Mouse (Mus musculus) embryonic facial prominence, embryonic 14.5 days (tissue): ENCODE data around the gene Sag. TPM values are rescaled to one million over a fixed set of nuclear protein-coding genes. Genes with fewer than 3 reads are reported as not detected.
"Not testable (repeated sequence)": the region's sequence is repeated elsewhere in the genome, so short reads cannot be mapped to it uniquely, and the experiment has no call there.

Experiments used
- ATAC-seq: fragments of 200-750 bp; cut with Nextera tagmentation; 2 replicates; pipeline ENCODE4 v1.8.0; 2017; ENCODE audit warnings: low read depth, moderate number of reproducible peaks, moderate TSS enrichment
- DNase-seq: peaks from one replicate; pipeline ENCODE4 v3.0.0-alpha.2; 2015; ENCODE audit warnings: low spot score
- H3K27ac ChIP-seq: fragments of 300-500 bp; sonication (generic); replicated peaks from 2 replicates; pipeline ENCODE4 v1.5.1; 2014; ENCODE audit warnings: low read depth, mild to moderate bottlenecking, low read length, moderate library complexity
- H3K27me3 ChIP-seq: fragments of 300-500 bp; sonication (generic); replicated peaks from 2 replicates; pipeline ENCODE4 v1.6.1; 2014; ENCODE audit warnings: low read length; ENCODE audit not compliant: control insufficient read depth, insufficient read depth
- H3K36me3 ChIP-seq: fragments of 300-500 bp; sonication (generic); 2 replicates; pipeline ENCODE4 v1.6.1; 2014; ENCODE audit warnings: low read length, mixed read lengths; ENCODE audit not compliant: control insufficient read depth, insufficient read depth
- H3K4me1 ChIP-seq: fragments of 300-500 bp; sonication (generic); 2 replicates; pipeline ENCODE4 v1.6.1; 2014; ENCODE audit warnings: antibody characterized with exemption, low read length; ENCODE audit not compliant: control insufficient read depth, insufficient read depth
- H3K4me2 ChIP-seq: fragments of 300-500 bp; sonication (generic); 2 replicates; pipeline ENCODE4 v1.6.1; 2014; ENCODE audit warnings: low read depth, mild to moderate bottlenecking, low read length, moderate library complexity, mixed read lengths
- H3K4me3 ChIP-seq: fragments of 300-500 bp; sonication (generic); 2 replicates; pipeline ENCODE4 v1.5.1; 2014; ENCODE audit warnings: low read depth, mild to moderate bottlenecking, low read length
- H3K9ac ChIP-seq: fragments of 300-500 bp; sonication (generic); 2 replicates; pipeline ENCODE4 v1.6.1; 2014; ENCODE audit warnings: low read depth, mild to moderate bottlenecking, low read length, moderate library complexity, mixed read lengths
- H3K9me3 ChIP-seq: fragments of 300-500 bp; sonication (generic); 2 replicates; pipeline ENCODE4 v1.6.1; 2016; ENCODE audit warnings: low read length; ENCODE audit not compliant: control insufficient read depth
- WGBS: fragments of 180-500 bp; shearing (Covaris S2); extraction: QIAGEN DNeasy Blood & Tissue Kit; methylation state at CpG from one replicate; pipeline ENCODE4 v1.1.7; 2014; 5-methylcytosine and 5-hydroxymethylcytosine counted together
- polyA plus RNA-seq: library from polyadenylated mRNA; unstranded; fragments of >200 nt; fragmentation: Nextera tagmentation; extraction: Ambion mirVana; gene quantifications from 2 replicates; pipeline ENCODE4 v1.2.1, GENCODE M21; 2014

The Sag gene
- polyA plus RNA-seq, 1 experiment from 2014 or later = 2.1 TPM

GRCm38 (mm10) chr1:87827476-87827875, 24.0 kb downstream of the Sag start:
- not testable (repeated sequence) for ATAC-seq, H3K36me3 ChIP-seq, H3K27ac ChIP-seq, H3K4me1 ChIP-seq, H3K9me3 ChIP-seq, H3K4me2 ChIP-seq, H3K4me3 ChIP-seq, H3K27me3 ChIP-seq, H3K9ac ChIP-seq, DNase-seq
- 82% methylated on average over 1 of the region's 1 CpGs for WGBS

- H3K36me3 ChIP-seq = no peaks in the 10 kb centered on the region
- 63% methylated on average over 9 of the region's 9 CpGs for whole genome bisulfite sequencing
- no peak overlapping the region for H3K4me3 ChIP-seq
- H3K9me3 ChIP-seq = no peaks in the 10 kb centered on the region
- H3K4me2 ChIP-seq = no peak overlapping the region
- no peaks in the 10 kb centered on the region for H3K27me3 ChIP-seq
- DNase-seq (no peak), ATAC-seq (no peak)
- H3K27ac ChIP-seq = no peak overlapping the region
- no peaks in the 10 kb centered on the region for H3K4me1 ChIP-seq
- no peak overlapping the region for H3K9ac ChIP-seq
Observed at GRCm38 (mm10) chr1:87828185-87828584, 24.7 kb downstream of the Sag start.

GRCm38 (mm10) chr1:87828926-87829580, 25.6 kb downstream of the Sag start:
- H3K4me2 ChIP-seq = no peak overlapping the region
- no peak overlapping the region for H3K9ac ChIP-seq
- H3K9me3 ChIP-seq = no peaks in the 10 kb centered on the region
- WGBS = 48% methylated on average over 7 of the region's 7 CpGs
- no peak overlapping the region for H3K4me3 ChIP-seq
- no peaks in the 10 kb centered on the region for H3K36me3 ChIP-seq
- DNase-seq (no peak), ATAC-seq (no peak; the same call in 1 of the 2 replicates)
- no peak overlapping the region for H3K27ac ChIP-seq
- no peaks in the 10 kb centered on the region for H3K27me3 ChIP-seq
- H3K4me1 ChIP-seq = no peaks in the 10 kb centered on the region

- no peak overlapping the region for H3K4me3 ChIP-seq
- H3K27ac ChIP-seq = no peak overlapping the region
- H3K4me1 ChIP-seq = no peaks in the 10 kb centered on the region
- ATAC-seq (no peak), DNase-seq (no peak)
- H3K27me3 ChIP-seq = no peaks in the 10 kb centered on the region
- 59% methylated on average over 6 of the region's 6 CpGs for WGBS
- H3K9me3 ChIP-seq = no peaks in the 10 kb centered on the region
- H3K36me3 ChIP-seq = no peaks in the 10 kb centered on the region
- H3K9ac ChIP-seq = no peak overlapping the region
- no peak overlapping the region for H3K4me2 ChIP-seq
Observed at GRCm38 (mm10) chr1:87829621-87830211, 26.2 kb downstream of the Sag start.

- no peak overlapping the region for H3K27ac ChIP-seq
- H3K9me3 ChIP-seq = no peaks in the 10 kb centered on the region
- no peak overlapping the region for H3K4me3 ChIP-seq
- DNase-seq (peak; percentile 45), ATAC-seq (peak; percentile 74)
- no peaks in the 10 kb centered on the region for H3K27me3 ChIP-seq
- no peak overlapping the region for H3K4me2 ChIP-seq
- no peaks in the 10 kb centered on the region for H3K4me1 ChIP-seq
- H3K36me3 ChIP-seq = no peaks in the 10 kb centered on the region
- no peak overlapping the region for H3K9ac ChIP-seq
- 63% methylated on average over 1 of the region's 1 CpGs for WGBS
Observed at GRCm38 (mm10) chr1:87836453-87836852, 33.0 kb downstream of the Sag start.

- Histone ChIP-seq H3K9me3 (no peaks in the 10 kb centered on the region), H3K4me3 (no peak overlapping the region), H3K27ac (no peak overlapping the region; the same call in 1 of the 2 replicates), H3K36me3 (no peaks in the 10 kb centered on the region), H3K27me3 (no peaks in the 10 kb centered on the region), H3K4me2 (no peak overlapping the region), H3K4me1 (no peaks in the 10 kb centered on the region), H3K9ac (no peak overlapping the region)
- ATAC-seq (0 out of 2 replicates have a peak, but pooled peaks have one; percentile 44), DNase-seq (peak; percentile 14)
- WGBS = 31% methylated on average over 5 of the region's 5 CpGs
Observed at GRCm38 (mm10) chr1:87837018-87837417, 33.5 kb downstream of the Sag start.

GRCm38 (mm10) chr1:87840411-87841208, 37.1 kb downstream of the Sag start:
- Histone ChIP-seq H3K9me3 (no peaks in the 10 kb centered on the region), H3K27me3 (no peaks in the 10 kb centered on the region), H3K4me1 (no peaks in the 10 kb centered on the region), H3K9ac (no peak overlapping the region), H3K4me2 (no peak overlapping the region), H3K27ac (0 out of 2 replicates have a peak overlapping the region, but pooled peaks have one; percentile 4), H3K36me3 (no peaks in the 10 kb centered on the region), H3K4me3 (no peak overlapping the region)
- DNase-seq (peak; percentile 57), ATAC-seq (no peak)
- 60% methylated on average over 11 of the region's 11 CpGs for WGBS

GRCm38 (mm10) chr1:87846801-87847474, 43.5 kb downstream of the Sag start:
- WGBS = 25% methylated on average over 2 of the region's 2 CpGs
- no peaks in the 10 kb centered on the region for H3K9me3 ChIP-seq
- no peak overlapping the region for H3K4me3 ChIP-seq
- no peaks in the 10 kb centered on the region for H3K4me1 ChIP-seq
- H3K4me2 ChIP-seq = no peak overlapping the region
- H3K36me3 ChIP-seq = no peaks in the 10 kb centered on the region
- H3K27me3 ChIP-seq = no peaks in the 10 kb centered on the region
- ATAC-seq (peak; percentile 73), DNase-seq (peak; percentile 69)
- peak overlapping the region; percentile 65 for H3K27ac ChIP-seq
- H3K9ac ChIP-seq = 0 out of 2 replicates have a peak overlapping the region, but pooled peaks have one; percentile 2
